Mouse (Mus musculus) embryonic facial prominence, embryonic 12.5 days (tissue): ENCODE measurements at regions not wholly inside any gene's neighbourhood (a gene's known extent, or its start where the extent isn't known, plus 50 kb on each side); places are given as distances from the start of the nearest gene placed in this dataset.

Source experiments
- ATAC-seq: fragments of 200-750 bp; cut with Nextera tagmentation; 2 replicates; pipeline ENCODE4 v1.8.0; 2017; ENCODE audit not compliant: insufficient number of reproducible peaks, insufficient read depth, low FRiP score, low TSS enrichment
- H3K27ac ChIP-seq: fragments of 300-500 bp; sonication (generic); 2 replicates; pipeline ENCODE4 v1.5.1; 2016; ENCODE audit warnings: mild to moderate bottlenecking
- H3K27me3 ChIP-seq: fragments of 300-500 bp; sonication (generic); 2 replicates; pipeline ENCODE4 v1.6.1; 2016; ENCODE audit warnings: mild to moderate bottlenecking, moderate library complexity
- H3K36me3 ChIP-seq: fragments of 300-500 bp; sonication (generic); 2 replicates; pipeline ENCODE4 v1.6.1; 2016; ENCODE audit warnings: mild to moderate bottlenecking
- H3K4me1 ChIP-seq: fragments of 300-500 bp; sonication (generic); 2 replicates; pipeline ENCODE4 v1.6.1; 2016
- H3K4me2 ChIP-seq: fragments of 300-500 bp; sonication (generic); replicated peaks from 2 replicates; pipeline ENCODE4 v1.6.1; 2016; ENCODE audit warnings: mild to moderate bottlenecking, moderate library complexity
- H3K4me3 ChIP-seq: fragments of 300-500 bp; sonication (generic); 2 replicates; pipeline ENCODE4 v1.5.1; 2016; ENCODE audit warnings: mild to moderate bottlenecking
- H3K9ac ChIP-seq: fragments of 300-500 bp; sonication (generic); 2 replicates; pipeline ENCODE4 v1.6.1; 2016; ENCODE audit warnings: mild to moderate bottlenecking, moderate library complexity
- H3K9me3 ChIP-seq: fragments of 300-500 bp; sonication (generic); 2 replicates; pipeline ENCODE4 v1.6.1; 2016; ENCODE audit warnings: mild to moderate bottlenecking, moderate library complexity
- WGBS: fragments of 180-500 bp; shearing (Covaris S2); methylation state at CpG from one replicate; pipeline ENCODE4 v1.1.7; 2016; 5-methylcytosine and 5-hydroxymethylcytosine counted together

- WGBS, result 88% methylated on average over 9 of the region's 9 CpGs
- no peak for ATAC-seq
Observed at GRCm38 (mm10) chr19:37754024-37754423, 56.4 kb downstream of the Cyp26a1 start.

GRCm38 (mm10) chr19:37755372-37755771 lies 57.8 kb downstream of the Cyp26a1 start:
- WGBS, result 86% methylated on average over 3 of the region's 3 CpGs
- Histone ChIP-seq H3K36me3 (no peaks in the 10 kb centered on the region), H3K4me2 (no peak overlapping the region), H3K4me1 (no peaks in the 10 kb centered on the region), H3K4me3 (no peak overlapping the region), H3K9ac (no peak overlapping the region), H3K9me3 (no peaks in the 10 kb centered on the region), H3K27me3 (no peaks in the 10 kb centered on the region), H3K27ac (no peak overlapping the region)
- ATAC-seq, result no peak

More at GRCm38 (mm10) chr19:37754024-37754423, 56.4 kb downstream of the Cyp26a1 start:
- no peaks in the 10 kb centered on the region for H3K36me3 ChIP-seq
- H3K27me3 ChIP-seq, result no peaks in the 10 kb centered on the region
- no peaks in the 10 kb centered on the region for H3K4me1 ChIP-seq
- H3K27ac ChIP-seq, result no peak overlapping the region
- no peak overlapping the region for H3K4me2 ChIP-seq
- H3K4me3 ChIP-seq, result no peak overlapping the region
- H3K9ac ChIP-seq, result no peak overlapping the region
- no peaks in the 10 kb centered on the region for H3K9me3 ChIP-seq

GRCm38 (mm10) chr19:37769376-37769775 lies 71.8 kb downstream of the Cyp26a1 start:
- 87% methylated on average over 4 of the region's 4 CpGs for WGBS
- Histone ChIP-seq H3K9ac (no peak overlapping the region), H3K4me3 (no peak overlapping the region), H3K27me3 (no peaks in the 10 kb centered on the region), H3K4me1 (no peaks in the 10 kb centered on the region), H3K27ac (no peak overlapping the region), H3K4me2 (no peak overlapping the region), H3K9me3 (no peaks in the 10 kb centered on the region), H3K36me3 (no peaks in the 10 kb centered on the region)
- ATAC-seq, result no peak

GRCm38 (mm10) chr19:37771956-37772355 lies 74.4 kb downstream of the Cyp26a1 start:
- Histone ChIP-seq H3K9me3 (no peaks in the 10 kb centered on the region), H3K4me2 (no peak overlapping the region), H3K27ac (no peak overlapping the region), H3K36me3 (no peaks in the 10 kb centered on the region), H3K4me1 (no peaks in the 10 kb centered on the region), H3K27me3 (no peaks in the 10 kb centered on the region), H3K9ac (no peak overlapping the region), H3K4me3 (no peak overlapping the region)
- no peak for ATAC-seq
- 83% methylated on average over 6 of the region's 6 CpGs for WGBS

- H3K27me3 ChIP-seq, result no peaks in the 10 kb centered on the region
- H3K9me3 ChIP-seq, result no peaks in the 10 kb centered on the region
- H3K36me3 ChIP-seq, result no peaks in the 10 kb centered on the region
- H3K4me2 ChIP-seq, result no peak overlapping the region
- H3K4me1 ChIP-seq, result no peaks in the 10 kb centered on the region
- no peak overlapping the region for H3K27ac ChIP-seq
- H3K4me3 ChIP-seq, result no peak overlapping the region
- H3K9ac ChIP-seq, result no peak overlapping the region
- 92% methylated on average over 4 of the region's 4 CpGs for WGBS
- no peak for ATAC-seq
Observed at GRCm38 (mm10) chr19:37774551-37774950, 77.0 kb downstream of the Cyp26a1 start.

GRCm38 (mm10) chr19:37774966-37775365 lies 77.4 kb downstream of the Cyp26a1 start:
- WGBS, result 85% methylated on average over 1 of the region's 1 CpGs
- Histone ChIP-seq H3K9ac (no peak overlapping the region), H3K4me3 (no peak overlapping the region), H3K4me2 (no peak overlapping the region), H3K9me3 (no peaks in the 10 kb centered on the region), H3K27me3 (no peaks in the 10 kb centered on the region), H3K27ac (no peak overlapping the region), H3K4me1 (no peaks in the 10 kb centered on the region), H3K36me3 (no peaks in the 10 kb centered on the region)
- ATAC-seq, result no peak

- no peak overlapping the region for H3K9ac ChIP-seq
- ATAC-seq, result no peak
- no peak overlapping the region for H3K4me2 ChIP-seq
- no peak overlapping the region for H3K27ac ChIP-seq
- no peaks in the 10 kb centered on the region for H3K4me1 ChIP-seq
- no peaks in the 10 kb centered on the region for H3K27me3 ChIP-seq
- 79% methylated on average over 6 of the region's 6 CpGs for WGBS
- no peaks in the 10 kb centered on the region for H3K9me3 ChIP-seq
- no peaks in the 10 kb centered on the region for H3K36me3 ChIP-seq
- no peak overlapping the region for H3K4me3 ChIP-seq
Observed at GRCm38 (mm10) chr19:37777961-37778360, 80.4 kb downstream of the Cyp26a1 start.

GRCm38 (mm10) chr19:37778568-37778967 lies 81.0 kb downstream of the Cyp26a1 start:
- Histone ChIP-seq H3K9ac (no peak overlapping the region), H3K4me1 (no peaks in the 10 kb centered on the region), H3K4me2 (no peak overlapping the region), H3K27ac (no peak overlapping the region), H3K27me3 (no peaks in the 10 kb centered on the region), H3K9me3 (no peaks in the 10 kb centered on the region), H3K36me3 (no peaks in the 10 kb centered on the region), H3K4me3 (no peak overlapping the region)
- ATAC-seq, result no peak
- WGBS, result 80% methylated on average over 4 of the region's 4 CpGs

GRCm38 (mm10) chr19:37788540-37788939 lies 90.9 kb downstream of the Cyp26a1 start:
- WGBS, result 90% methylated on average over 3 of the region's 3 CpGs
- Histone ChIP-seq H3K27ac (no peak overlapping the region), H3K27me3 (no peaks in the 10 kb centered on the region), H3K9me3 (no peaks in the 10 kb centered on the region), H3K4me3 (no peak overlapping the region), H3K4me1 (no peaks in the 10 kb centered on the region), H3K36me3 (no peaks in the 10 kb centered on the region), H3K4me2 (no peak overlapping the region), H3K9ac (no peak overlapping the region)
- ATAC-seq, result no peak

GRCm38 (mm10) chr19:37789576-37790180 lies 92.1 kb downstream of the Cyp26a1 start:
- ATAC-seq, result no peak
- 40% methylated on average over 12 of the region's 12 CpGs for WGBS
- H3K4me1 ChIP-seq, result no peaks in the 10 kb centered on the region

GRCm38 (mm10) chr19:37790281-37791073 lies 92.9 kb downstream of the Cyp26a1 start:
- H3K4me3 ChIP-seq, result no peak overlapping the region
- ATAC-seq, result no peak

More at GRCm38 (mm10) chr19:37789576-37790180, 92.1 kb downstream of the Cyp26a1 start:
- Histone ChIP-seq H3K4me3 (no peak overlapping the region), H3K27me3 (no peaks in the 10 kb centered on the region), H3K27ac (no peak overlapping the region), H3K36me3 (no peaks in the 10 kb centered on the region), H3K4me2 (no peak overlapping the region), H3K9me3 (no peaks in the 10 kb centered on the region), H3K9ac (no peak overlapping the region)

GRCm38 (mm10) chr19:37793176-37793575 lies 95.6 kb downstream of the Cyp26a1 start:
- ATAC-seq, result no peak
- Histone ChIP-seq H3K27me3 (no peaks in the 10 kb centered on the region), H3K27ac (no peak overlapping the region), H3K4me1 (no peaks in the 10 kb centered on the region), H3K9ac (no peak overlapping the region), H3K4me2 (no peak overlapping the region), H3K4me3 (no peak overlapping the region), H3K9me3 (no peaks in the 10 kb centered on the region), H3K36me3 (no peaks in the 10 kb centered on the region)
- 88% methylated on average over 9 of the region's 9 CpGs for WGBS

More at GRCm38 (mm10) chr19:37790281-37791073, 92.9 kb downstream of the Cyp26a1 start:
- Histone ChIP-seq H3K4me1 (no peaks in the 10 kb centered on the region), H3K9me3 (no peaks in the 10 kb centered on the region), H3K9ac (no peak overlapping the region), H3K27me3 (no peaks in the 10 kb centered on the region), H3K36me3 (no peaks in the 10 kb centered on the region), H3K27ac (peak overlapping the region; percentile 12; the same call in 1 of the 2 replicates), H3K4me2 (no peak overlapping the region)
- 47% methylated on average over 24 of the region's 24 CpGs for WGBS
